Mouse (Mus musculus) liver, embryonic 14.5 days (tissue): Measurements from ENCODE around the gene Gm9837.

Experiments
- CTCF ChIP-seq: IDR thresholded peaks from 2 replicates; pipeline ENCODE4 v1.5.1; 2016; ENCODE audit warnings: antibody characterized with exemption, low read depth, control low read depth
- EP300 ChIP-seq: IDR thresholded peaks from 2 replicates; pipeline ENCODE4 v1.6.1; 2016; ENCODE audit warnings: antibody characterized with exemption, low read depth

DNA sequence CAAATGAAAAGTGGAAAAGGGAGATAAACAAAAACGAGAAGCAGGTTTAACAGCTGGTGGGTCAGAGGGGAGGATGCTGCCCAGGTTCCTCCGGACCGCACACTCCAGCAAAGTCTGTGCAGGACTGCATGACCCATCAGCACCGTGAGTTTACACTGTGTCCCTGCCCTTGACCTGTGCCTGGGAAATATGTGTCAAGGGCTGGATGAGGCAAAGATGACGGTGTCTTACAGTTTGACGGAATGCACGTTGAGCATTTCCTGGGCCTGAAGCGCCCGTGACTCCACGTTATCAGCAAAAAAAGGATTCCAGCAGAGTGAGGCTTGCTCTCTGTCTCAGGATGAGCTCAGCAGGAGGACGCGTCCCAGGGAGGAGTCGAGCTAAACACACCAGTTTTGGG, 24.7 kb downstream of the Gm9837 start:
- TF ChIP-seq CTCF (no peak), EP300 (no peak)
